Mouse (Mus musculus): ENCODE results near the gene Ace3. TPM values are rescaled to one million over a fixed set of nuclear protein-coding genes. Genes with fewer than 3 reads are reported as not detected.
"Not testable (repeated sequence)": the region's sequence is repeated elsewhere in the genome, so short reads cannot be mapped to it uniquely, and the experiment has no call there.

Ace3 gene
- polyA plus RNA-seq, 1 experiment from 2014 or later: not detected

GRCm38 (mm10) chr11:106016440-106016839, 22.0 kb downstream of the Ace3 start:
- H3K4me3 ChIP-seq (ENCODE audit: low read depth, low read length): no peak overlapping the region
- H3K9me3 ChIP-seq (ENCODE audit: control insufficient read depth, low read length): no peaks in the 10 kb centered on the region
- ATAC-seq (replicated peaks; ENCODE audit: low FRiP score, low TSS enrichment, low read depth) (no peak), DNase-seq (ENCODE audit: low spot score) (no peak)
- no peak overlapping the region for H3K27ac ChIP-seq (ENCODE audit: low read depth)
- H3K36me3 ChIP-seq (ENCODE audit: control insufficient read depth, insufficient read depth, low read length): no peaks in the 10 kb centered on the region
- no peak overlapping the region for H3K9ac ChIP-seq (ENCODE audit: low read length)
- H3K4me2 ChIP-seq (ENCODE audit: low read length): no peak overlapping the region
- H3K4me1 ChIP-seq (replicated peaks; ENCODE audit: control insufficient read depth, insufficient read depth, low read length): 0 out of 2 replicates have a peak, but pooled peaks cover 6% of the 10 kb centered on the region
- H3K27me3 ChIP-seq (replicated peaks; ENCODE audit: control insufficient read depth, insufficient read depth, low read length): peaks cover 18% of the 10 kb centered on the region
- WGBS: 69% methylated on average over 5 of the region's 5 CpGs

GRCm38 (mm10) chr11:106020051-106020763, 25.7 kb downstream of the Ace3 start:
- Histone ChIP-seq H3K9ac (ENCODE audit: low read length) (peak overlapping the region; percentile 7; the same call in 1 of the 2 replicates), H3K4me2 (ENCODE audit: low read length) (peak overlapping the region; percentile 51), H3K9me3 (ENCODE audit: control insufficient read depth, low read length) (no peaks in the 10 kb centered on the region), H3K4me1 (replicated peaks; ENCODE audit: control insufficient read depth, insufficient read depth, low read length) (0 out of 2 replicates have a peak, but pooled peaks cover 6% of the 10 kb centered on the region), H3K4me3 (ENCODE audit: low read depth, low read length) (peak overlapping the region; percentile 28), H3K27ac (ENCODE audit: low read depth) (no peak overlapping the region), H3K36me3 (ENCODE audit: control insufficient read depth, insufficient read depth, low read length) (no peaks in the 10 kb centered on the region), H3K27me3 (replicated peaks; ENCODE audit: control insufficient read depth, insufficient read depth, low read length) (peaks cover 23% of the 10 kb centered on the region)
- peak; percentile 64 for DNase-seq (ENCODE audit: low spot score)
- 2% methylated on average over 50 of the region's 50 CpGs for WGBS
- ATAC-seq (replicated peaks; ENCODE audit: low FRiP score, low TSS enrichment, low read depth): peak; percentile 63

GRCm38 (mm10) chr11:106025774-106026173, 31.3 kb downstream of the Ace3 start:
- H3K27me3 ChIP-seq (replicated peaks; ENCODE audit: control insufficient read depth, insufficient read depth, low read length): peaks cover 12% of the 10 kb centered on the region
- no peak overlapping the region for H3K27ac ChIP-seq (ENCODE audit: low read depth)
- H3K9me3 ChIP-seq (ENCODE audit: control insufficient read depth, low read length): no peaks in the 10 kb centered on the region
- ATAC-seq (replicated peaks; ENCODE audit: low FRiP score, low TSS enrichment, low read depth) (no peak), DNase-seq (ENCODE audit: low spot score) (no peak)
- no peak overlapping the region for H3K4me2 ChIP-seq (ENCODE audit: low read length)
- H3K4me1 ChIP-seq (replicated peaks; ENCODE audit: control insufficient read depth, insufficient read depth, low read length): no peaks in the 10 kb centered on the region
- H3K9ac ChIP-seq (ENCODE audit: low read length): no peak overlapping the region
- H3K4me3 ChIP-seq (ENCODE audit: low read depth, low read length): no peak overlapping the region
- WGBS: 79% methylated on average over 3 of the region's 3 CpGs
- no peaks in the 10 kb centered on the region for H3K36me3 ChIP-seq (ENCODE audit: control insufficient read depth, insufficient read depth, low read length)

GRCm38 (mm10) chr11:106026465-106027151, 32.1 kb downstream of the Ace3 start:
- no peaks in the 10 kb centered on the region for H3K36me3 ChIP-seq (ENCODE audit: control insufficient read depth, insufficient read depth, low read length)
- peaks cover 6% of the 10 kb centered on the region; the same call in 1 of the 2 replicates for H3K27me3 ChIP-seq (replicated peaks; ENCODE audit: control insufficient read depth, insufficient read depth, low read length)
- ATAC-seq (replicated peaks; ENCODE audit: low FRiP score, low TSS enrichment, low read depth) (no peak), DNase-seq (ENCODE audit: low spot score) (peak; percentile 83)
- H3K27ac ChIP-seq (ENCODE audit: low read depth): no peak overlapping the region
- H3K4me2 ChIP-seq (ENCODE audit: low read length): no peak overlapping the region
- H3K9ac ChIP-seq (ENCODE audit: low read length): no peak overlapping the region
- H3K4me3 ChIP-seq (ENCODE audit: low read depth, low read length): no peak overlapping the region
- no peaks in the 10 kb centered on the region for H3K9me3 ChIP-seq (ENCODE audit: control insufficient read depth, low read length)
- H3K4me1 ChIP-seq (replicated peaks; ENCODE audit: control insufficient read depth, insufficient read depth, low read length): no peaks in the 10 kb centered on the region
- 29% methylated on average over 11 of the region's 11 CpGs for WGBS

- H3K4me1 ChIP-seq (replicated peaks; ENCODE audit: control insufficient read depth, insufficient read depth, low read length): no peaks in the 10 kb centered on the region
- ATAC-seq (replicated peaks; ENCODE audit: low FRiP score, low TSS enrichment, low read depth) (no peak), DNase-seq (ENCODE audit: low spot score) (no peak)
- H3K27ac ChIP-seq (ENCODE audit: low read depth): no peak overlapping the region
- no peak overlapping the region for H3K9ac ChIP-seq (ENCODE audit: low read length)
- no peaks in the 10 kb centered on the region for H3K27me3 ChIP-seq (replicated peaks; ENCODE audit: control insufficient read depth, insufficient read depth, low read length)
- H3K4me2 ChIP-seq (ENCODE audit: low read length): no peak overlapping the region
- H3K9me3 ChIP-seq (ENCODE audit: control insufficient read depth, low read length): no peaks in the 10 kb centered on the region
- WGBS: 85% methylated on average over 5 of the region's 5 CpGs
- no peaks in the 10 kb centered on the region for H3K36me3 ChIP-seq (ENCODE audit: control insufficient read depth, insufficient read depth, low read length)
- H3K4me3 ChIP-seq (ENCODE audit: low read depth, low read length): no peak overlapping the region
Measured at GRCm38 (mm10) chr11:106027607-106028006, 33.1 kb downstream of the Ace3 start.

GRCm38 (mm10) chr11:106032074-106032473, 37.6 kb downstream of the Ace3 start:
- DNase-seq (ENCODE audit: low spot score); H3K4me2 ChIP-seq (ENCODE audit: low read length); H3K27me3 ChIP-seq (replicated peaks; ENCODE audit: control insufficient read depth, insufficient read depth, low read length); H3K4me1 ChIP-seq (replicated peaks; ENCODE audit: control insufficient read depth, insufficient read depth, low read length); H3K36me3 ChIP-seq (ENCODE audit: control insufficient read depth, insufficient read depth, low read length); ATAC-seq (replicated peaks; ENCODE audit: low FRiP score, low TSS enrichment, low read depth); H3K9me3 ChIP-seq (ENCODE audit: control insufficient read depth, low read length); H3K27ac ChIP-seq (ENCODE audit: low read depth); H3K9ac ChIP-seq (ENCODE audit: low read length): not testable (repeated sequence)
- peak overlapping the region; percentile 33 for H3K4me3 ChIP-seq (ENCODE audit: low read depth, low read length)
- WGBS: 84% methylated on average over 1 of the region's 25 CpGs

- H3K4me2 ChIP-seq (ENCODE audit: low read length): peak overlapping the region; percentile 33
- H3K9me3 ChIP-seq (ENCODE audit: control insufficient read depth, low read length): no peaks in the 10 kb centered on the region
- H3K4me1 ChIP-seq (replicated peaks; ENCODE audit: control insufficient read depth, insufficient read depth, low read length): peaks cover 7% of the 10 kb centered on the region
- WGBS: 35% methylated on average over 11 of the region's 11 CpGs
- no peaks in the 10 kb centered on the region for H3K27me3 ChIP-seq (replicated peaks; ENCODE audit: control insufficient read depth, insufficient read depth, low read length)
- ATAC-seq (replicated peaks; ENCODE audit: low FRiP score, low TSS enrichment, low read depth): no peak
- H3K36me3 ChIP-seq (ENCODE audit: control insufficient read depth, insufficient read depth, low read length): no peaks in the 10 kb centered on the region
- no peak overlapping the region for H3K9ac ChIP-seq (ENCODE audit: low read length)
- 0 out of 2 replicates have a peak overlapping the region, but pooled peaks have one; percentile 29 for H3K27ac ChIP-seq (ENCODE audit: low read depth)
- no peak for DNase-seq (ENCODE audit: low spot score)
- no peak overlapping the region for H3K4me3 ChIP-seq (ENCODE audit: low read depth, low read length)
Measured at GRCm38 (mm10) chr11:106033491-106033919, 39.0 kb downstream of the Ace3 start.

- H3K4me1 ChIP-seq (replicated peaks; ENCODE audit: control insufficient read depth, insufficient read depth, low read length): peaks cover 13% of the 10 kb centered on the region
- H3K9ac ChIP-seq (ENCODE audit: low read length): no peak overlapping the region
- no peaks in the 10 kb centered on the region for H3K27me3 ChIP-seq (replicated peaks; ENCODE audit: control insufficient read depth, insufficient read depth, low read length)
- H3K4me3 ChIP-seq (ENCODE audit: low read depth, low read length): no peak overlapping the region
- no peak for DNase-seq (ENCODE audit: low spot score)
- no peak overlapping the region for H3K27ac ChIP-seq (ENCODE audit: low read depth)
- H3K36me3 ChIP-seq (ENCODE audit: control insufficient read depth, insufficient read depth, low read length): 0 out of 2 replicates have a peak, but pooled peaks cover 6% of the 10 kb centered on the region
- H3K4me2 ChIP-seq (ENCODE audit: low read length): no peak overlapping the region
- ATAC-seq (replicated peaks; ENCODE audit: low FRiP score, low TSS enrichment, low read depth): no peak
- no peaks in the 10 kb centered on the region for H3K9me3 ChIP-seq (ENCODE audit: control insufficient read depth, low read length)
- WGBS: 87% methylated on average over 9 of the region's 9 CpGs
Measured at GRCm38 (mm10) chr11:106034986-106035385, 40.5 kb downstream of the Ace3 start.
